Mouse (Mus musculus): ENCODE results near the gene Ifnab. TPM values are rescaled to one million over a fixed set of nuclear protein-coding genes. Genes with fewer than 3 reads are reported as not detected.

Ifnab gene
- not detected in 2 replicates for polyA plus RNA-seq (2015; fragmentation: Nextera tagmentation; extraction: Ambion mirVana)

DNA sequence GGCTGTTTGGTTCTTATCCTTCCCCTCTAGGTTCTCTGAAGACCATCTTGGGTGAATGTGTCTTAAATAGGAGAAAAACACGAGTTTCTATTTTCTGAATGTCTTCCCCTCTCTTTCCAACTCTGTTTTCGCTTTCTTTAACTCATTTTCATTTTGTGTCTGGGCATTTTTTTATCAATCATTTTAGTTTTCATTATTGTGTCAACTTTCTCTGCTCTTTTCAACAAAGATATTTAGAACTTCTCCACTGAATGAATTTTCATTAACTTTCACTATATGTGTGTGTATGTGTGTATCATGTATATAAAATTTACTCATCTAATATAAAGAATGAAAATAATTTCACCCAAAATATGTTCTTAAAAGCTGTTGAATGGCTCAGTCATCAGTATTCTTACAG is at the start of gene Ifnab:
Gene Ifnab (minus strand): TSS at position 101 of the 400 bp plus-strand sequence.
- no peak for ATAC-seq
- Histone ChIP-seq H3K36me3 (ENCODE audit: control insufficient read depth, insufficient read depth, low read length) (no peaks in the 10 kb centered on the region), H3K27me3 (replicated peaks; ENCODE audit: control insufficient read depth, insufficient read depth, low read length) (no peaks in the 10 kb centered on the region), H3K9me3 (ENCODE audit: control insufficient read depth, low read length) (no peaks in the 10 kb centered on the region), H3K4me3 (ENCODE audit: low read length) (no peak within 1 kb of the TSS), H3K27ac (ENCODE audit: low read length) (no peak within 1 kb of the TSS), H3K4me2 (ENCODE audit: low read depth, low read length) (no peak within 1 kb of the TSS), H3K9ac (ENCODE audit: low read depth, low read length) (no peak within 1 kb of the TSS), H3K4me1 (ENCODE audit: control insufficient read depth, insufficient read depth, low read length) (no peaks in the 10 kb centered on the region)
- WGBS, result 62% methylated on average over 2 of the region's 2 CpGs

DNA sequence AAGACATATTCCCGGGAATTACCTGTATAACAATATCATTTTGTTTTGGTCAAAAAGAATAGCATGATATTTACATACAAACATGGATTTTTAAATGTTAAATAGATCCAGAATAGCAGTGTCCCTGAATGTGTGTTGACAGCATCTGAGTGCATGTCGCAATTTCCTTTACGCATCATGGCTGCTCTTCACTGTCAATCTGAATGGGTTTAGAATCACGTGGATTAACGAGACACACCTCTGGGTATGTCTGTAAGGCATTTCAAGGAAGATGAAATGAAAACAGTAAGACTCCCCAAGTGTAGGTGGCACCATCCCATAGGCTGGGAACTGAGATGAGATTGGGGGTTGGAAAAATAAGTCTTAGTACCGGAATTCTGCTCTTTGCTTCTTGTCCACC is 47.9 kb upstream of the Ifnab start:
- Histone ChIP-seq H3K36me3 (ENCODE audit: control insufficient read depth, insufficient read depth, low read length) (no peaks in the 10 kb centered on the region), H3K9ac (ENCODE audit: low read depth, low read length) (no peak overlapping the region), H3K4me1 (ENCODE audit: control insufficient read depth, insufficient read depth, low read length) (peaks cover 3% of the 10 kb centered on the region; the same call in 1 of the 2 replicates), H3K4me3 (ENCODE audit: low read length) (no peak overlapping the region), H3K9me3 (ENCODE audit: control insufficient read depth, low read length) (no peaks in the 10 kb centered on the region), H3K4me2 (ENCODE audit: low read depth, low read length) (no peak overlapping the region), H3K27me3 (replicated peaks; ENCODE audit: control insufficient read depth, insufficient read depth, low read length) (no peaks in the 10 kb centered on the region), H3K27ac (ENCODE audit: low read length) (no peak overlapping the region)
- no peak for ATAC-seq
- 86% methylated on average over 6 of the region's 6 CpGs for WGBS

DNA sequence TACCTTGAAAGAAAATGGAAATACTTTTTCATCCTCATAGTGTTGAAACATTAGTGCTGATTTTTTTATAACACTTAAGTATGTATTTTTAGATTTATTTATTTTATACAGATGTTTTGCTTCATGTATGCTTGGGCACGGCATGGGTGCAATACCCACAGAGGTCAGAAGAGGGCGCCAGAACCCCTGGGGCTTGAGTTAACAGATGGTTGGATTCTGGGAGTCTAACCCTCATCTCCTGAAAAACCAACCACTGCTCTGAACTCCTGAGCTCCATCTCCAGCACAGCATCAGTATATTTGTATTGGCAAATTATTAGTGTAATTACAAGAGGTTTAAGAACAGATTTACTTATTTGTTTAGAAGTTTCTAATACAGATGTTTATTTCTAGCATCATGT is 47.3 kb upstream of the Ifnab start:
- Histone ChIP-seq H3K4me2 (ENCODE audit: low read depth, low read length) (no peak overlapping the region), H3K4me3 (ENCODE audit: low read length) (no peak overlapping the region), H3K4me1 (ENCODE audit: control insufficient read depth, insufficient read depth, low read length) (peaks cover 3% of the 10 kb centered on the region; the same call in 1 of the 2 replicates), H3K9me3 (ENCODE audit: control insufficient read depth, low read length) (no peaks in the 10 kb centered on the region), H3K27ac (ENCODE audit: low read length) (no peak overlapping the region), H3K9ac (ENCODE audit: low read depth, low read length) (no peak overlapping the region), H3K27me3 (replicated peaks; ENCODE audit: control insufficient read depth, insufficient read depth, low read length) (no peaks in the 10 kb centered on the region), H3K36me3 (ENCODE audit: control insufficient read depth, insufficient read depth, low read length) (no peaks in the 10 kb centered on the region)
- WGBS, result 4% methylated on average over 2 of the region's 2 CpGs
- ATAC-seq, result no peak

DNA sequence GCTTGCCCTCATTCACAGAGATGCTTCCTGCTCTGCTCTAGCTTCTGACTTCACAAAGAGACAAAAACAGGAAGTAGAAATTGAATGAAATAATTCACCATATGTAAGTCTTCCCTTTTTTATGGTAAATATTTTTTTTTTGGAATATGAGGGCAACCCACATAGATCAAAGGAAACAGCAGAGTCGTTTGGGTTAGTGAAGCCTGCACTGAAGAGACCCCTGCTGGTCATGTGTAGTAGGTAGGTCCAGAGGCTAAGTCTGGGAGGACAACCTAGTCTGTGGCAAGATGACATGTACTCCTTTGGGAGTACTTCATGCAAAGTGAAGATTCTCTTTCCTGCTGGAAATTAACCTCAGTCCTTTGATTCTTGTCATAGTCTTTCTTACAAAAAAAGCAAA is 36.2 kb upstream of the Ifnab start:
- H3K36me3 ChIP-seq (ENCODE audit: control insufficient read depth, insufficient read depth, low read length), result no peaks in the 10 kb centered on the region
- no peak overlapping the region for H3K27ac ChIP-seq (ENCODE audit: low read length)
- no peak overlapping the region for H3K4me2 ChIP-seq (ENCODE audit: low read depth, low read length)
- H3K4me1 ChIP-seq (ENCODE audit: control insufficient read depth, insufficient read depth, low read length), result no peaks in the 10 kb centered on the region
- 5% methylated on average over 1 of the region's 1 CpGs for WGBS
- no peaks in the 10 kb centered on the region for H3K9me3 ChIP-seq (ENCODE audit: control insufficient read depth, low read length)
- no peak for ATAC-seq
- no peak overlapping the region for H3K9ac ChIP-seq (ENCODE audit: low read depth, low read length)
- no peaks in the 10 kb centered on the region for H3K27me3 ChIP-seq (replicated peaks; ENCODE audit: control insufficient read depth, insufficient read depth, low read length)
- H3K4me3 ChIP-seq (ENCODE audit: low read length), result no peak overlapping the region

DNA sequence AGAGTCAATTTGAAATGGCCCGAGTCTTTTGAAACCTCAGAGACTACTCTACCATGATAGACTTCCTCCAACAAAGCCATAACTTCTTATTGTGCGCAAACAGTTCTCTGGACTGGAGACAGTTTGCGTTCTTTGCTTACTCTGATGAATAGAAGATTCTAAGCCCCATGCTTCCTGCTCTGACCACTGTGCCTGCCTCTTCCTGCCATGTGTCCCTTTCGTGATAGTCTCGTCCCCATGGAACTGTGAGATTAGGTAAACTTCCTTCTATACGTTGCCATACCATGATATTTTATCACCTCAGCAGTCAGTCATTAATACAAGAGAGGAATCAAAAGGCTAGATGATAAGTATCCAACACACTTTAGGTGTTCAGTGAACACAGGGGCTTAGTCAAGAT is 35.6 kb upstream of the Ifnab start:
- Histone ChIP-seq H3K27me3 (replicated peaks; ENCODE audit: control insufficient read depth, insufficient read depth, low read length) (no peaks in the 10 kb centered on the region), H3K4me1 (ENCODE audit: control insufficient read depth, insufficient read depth, low read length) (no peaks in the 10 kb centered on the region), H3K9ac (ENCODE audit: low read depth, low read length) (no peak overlapping the region), H3K36me3 (ENCODE audit: control insufficient read depth, insufficient read depth, low read length) (no peaks in the 10 kb centered on the region), H3K4me2 (ENCODE audit: low read depth, low read length) (no peak overlapping the region), H3K9me3 (ENCODE audit: control insufficient read depth, low read length) (no peaks in the 10 kb centered on the region), H3K4me3 (ENCODE audit: low read length) (no peak overlapping the region), H3K27ac (ENCODE audit: low read length) (no peak overlapping the region)
- 75% methylated on average over 6 of the region's 6 CpGs for WGBS
- ATAC-seq, result no peak

DNA sequence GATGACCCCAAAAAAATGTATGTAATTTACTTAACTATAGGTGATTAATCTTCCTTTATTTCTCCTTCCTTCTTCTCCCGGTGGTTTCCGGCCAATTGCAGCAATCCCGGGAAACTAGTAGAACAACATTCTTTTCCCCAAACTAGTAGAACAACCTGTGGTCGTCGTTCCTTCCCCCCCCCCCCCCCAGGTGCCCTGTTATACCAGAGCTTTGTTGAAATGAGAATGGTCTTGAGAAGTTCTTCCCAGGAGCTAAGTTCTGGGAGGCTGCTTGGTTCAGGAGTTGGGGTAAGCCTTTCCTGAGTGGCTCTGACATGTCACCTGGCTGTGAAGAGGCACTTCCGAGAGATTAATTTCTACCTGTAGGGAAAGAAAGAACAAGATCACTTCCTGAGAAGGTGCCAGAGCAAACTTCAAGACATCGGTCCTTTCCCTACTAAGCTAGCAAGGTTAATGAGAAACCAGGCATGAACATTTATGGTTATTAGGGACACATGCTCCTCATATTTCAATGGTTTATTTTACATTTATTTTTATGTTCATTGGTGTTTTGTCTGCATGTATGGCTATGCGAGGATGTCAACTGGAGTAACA is 32.4 kb upstream of the Ifnab start:
- H3K4me2 ChIP-seq (ENCODE audit: low read depth, low read length), result 0 out of 2 replicates have a peak overlapping the region, but pooled peaks have one; percentile 38
- ATAC-seq, result peak; percentile 4; the same call in 1 of the 2 replicates
- H3K27me3 ChIP-seq (replicated peaks; ENCODE audit: control insufficient read depth, insufficient read depth, low read length), result no peaks in the 10 kb centered on the region
- H3K4me1 ChIP-seq (ENCODE audit: control insufficient read depth, insufficient read depth, low read length), result peaks cover 13% of the 10 kb centered on the region
- peaks cover 4% of the 10 kb centered on the region; the same call in 1 of the 2 replicates for H3K36me3 ChIP-seq (ENCODE audit: control insufficient read depth, insufficient read depth, low read length)
- WGBS, result 48% methylated on average over 8 of the region's 8 CpGs
- H3K27ac ChIP-seq (ENCODE audit: low read length), result peak overlapping the region; percentile 83
- H3K9me3 ChIP-seq (ENCODE audit: control insufficient read depth, low read length), result no peaks in the 10 kb centered on the region
- no peak overlapping the region for H3K9ac ChIP-seq (ENCODE audit: low read depth, low read length)
- peak overlapping the region; percentile 16; the same call in 1 of the 2 replicates for H3K4me3 ChIP-seq (ENCODE audit: low read length)

DNA sequence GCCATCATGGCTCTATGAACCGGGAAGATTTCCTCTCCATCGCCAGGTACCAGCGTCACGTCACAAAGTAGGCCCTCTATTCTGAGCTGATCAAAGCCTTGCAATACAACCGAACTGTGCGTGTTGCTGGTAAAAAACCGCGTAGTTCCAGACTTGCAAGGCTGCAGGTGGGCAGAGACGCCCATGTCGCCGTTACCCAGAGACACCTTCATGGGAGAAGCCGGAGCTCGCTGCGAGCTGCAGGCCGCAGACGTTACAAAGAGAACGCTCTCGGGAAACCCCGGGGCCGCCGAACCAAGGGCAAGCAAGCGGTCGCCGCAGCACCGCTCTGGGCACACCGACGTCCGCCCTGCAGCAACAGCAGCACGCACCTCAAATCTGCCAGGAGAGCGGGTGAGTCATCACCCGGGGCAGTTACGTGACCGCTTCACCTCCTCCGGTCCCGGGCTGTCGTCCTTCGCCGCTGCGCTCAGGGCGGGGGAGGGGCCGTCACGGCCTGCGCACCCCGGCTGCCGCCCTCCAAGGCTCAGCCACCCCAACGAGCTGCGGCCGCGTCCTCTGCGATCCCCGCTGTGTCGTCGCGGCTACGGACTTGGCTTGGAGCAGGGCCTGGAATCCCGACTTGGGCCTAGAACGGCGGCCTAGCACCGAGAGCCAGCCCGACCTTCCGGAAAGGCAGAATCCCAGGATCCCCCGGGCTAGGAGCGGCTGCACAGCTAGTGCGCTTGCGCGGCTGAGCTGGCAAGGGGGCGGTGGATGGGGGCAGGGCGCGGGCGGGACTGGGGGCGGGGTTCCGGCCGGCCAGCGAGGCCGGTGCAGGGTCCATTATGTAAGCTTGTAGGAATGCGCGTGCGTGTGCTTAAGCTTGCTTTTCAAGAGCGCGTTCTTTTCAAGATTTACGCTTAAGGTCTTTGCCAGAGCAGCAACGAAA is 30.9 kb upstream of the Ifnab start, which contains the start of the genes Gm26566 and Klhl9:
Gene Gm26566 (plus strand): TSS at position 15 of the 931 bp plus-strand sequence.
Gene Klhl9 (minus strand): TSS at position 675 of the 931 bp plus-strand sequence.
- WGBS, result under 1% methylated on average over 80 of the region's 82 CpGs
- Histone ChIP-seq H3K9me3 (ENCODE audit: control insufficient read depth, low read length) (no peaks in the 10 kb centered on the region), H3K27ac (ENCODE audit: low read length) (peak within 1 kb of the TSS; percentile 99), H3K4me3 (ENCODE audit: low read length) (peak within 1 kb of the TSS; percentile 92), H3K36me3 (ENCODE audit: control insufficient read depth, insufficient read depth, low read length) (peaks cover 4% of the 10 kb centered on the region; the same call in 1 of the 2 replicates), H3K4me1 (ENCODE audit: control insufficient read depth, insufficient read depth, low read length) (peaks cover 13% of the 10 kb centered on the region), H3K27me3 (replicated peaks; ENCODE audit: control insufficient read depth, insufficient read depth, low read length) (no peaks in the 10 kb centered on the region), H3K9ac (ENCODE audit: low read depth, low read length) (peak within 1 kb of the TSS; percentile 100), H3K4me2 (ENCODE audit: low read depth, low read length) (peak within 1 kb of the TSS; percentile 60)
- ATAC-seq, result peak; percentile 97

DNA sequence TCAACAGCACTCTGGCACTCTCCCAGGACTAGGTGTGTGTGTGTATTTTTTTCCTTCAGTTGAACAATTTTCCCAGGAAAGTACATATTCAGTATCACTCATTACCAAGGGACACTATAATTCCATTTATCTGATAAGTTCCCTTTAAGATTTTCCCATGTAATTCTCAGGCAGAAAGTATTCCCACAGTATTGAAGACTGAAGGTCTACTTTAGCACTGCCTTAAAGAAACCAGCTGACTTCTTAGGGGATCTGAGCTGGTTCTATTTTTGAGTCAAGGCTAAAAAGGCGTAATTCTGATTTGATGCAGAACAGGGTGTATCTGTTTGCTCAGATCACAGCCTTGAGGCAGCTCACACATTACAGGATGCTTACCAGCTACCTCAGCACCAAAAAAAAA is 27.6 kb upstream of the Ifnab start:
- peaks cover 16% of the 10 kb centered on the region for H3K4me1 ChIP-seq (ENCODE audit: control insufficient read depth, insufficient read depth, low read length)
- H3K9ac ChIP-seq (ENCODE audit: low read depth, low read length), result peak overlapping the region; percentile 14; the same call in 1 of the 2 replicates
- WGBS, result 24% methylated on average over 1 of the region's 1 CpGs
- H3K27ac ChIP-seq (ENCODE audit: low read length), result no peak overlapping the region
- H3K9me3 ChIP-seq (ENCODE audit: control insufficient read depth, low read length), result no peaks in the 10 kb centered on the region
- no peak for ATAC-seq
- H3K36me3 ChIP-seq (ENCODE audit: control insufficient read depth, insufficient read depth, low read length), result peaks cover 11% of the 10 kb centered on the region; the same call in 1 of the 2 replicates
- no peaks in the 10 kb centered on the region for H3K27me3 ChIP-seq (replicated peaks; ENCODE audit: control insufficient read depth, insufficient read depth, low read length)
- H3K4me2 ChIP-seq (ENCODE audit: low read depth, low read length), result peak overlapping the region; percentile 65
- peak overlapping the region; percentile 42 for H3K4me3 ChIP-seq (ENCODE audit: low read length)

DNA sequence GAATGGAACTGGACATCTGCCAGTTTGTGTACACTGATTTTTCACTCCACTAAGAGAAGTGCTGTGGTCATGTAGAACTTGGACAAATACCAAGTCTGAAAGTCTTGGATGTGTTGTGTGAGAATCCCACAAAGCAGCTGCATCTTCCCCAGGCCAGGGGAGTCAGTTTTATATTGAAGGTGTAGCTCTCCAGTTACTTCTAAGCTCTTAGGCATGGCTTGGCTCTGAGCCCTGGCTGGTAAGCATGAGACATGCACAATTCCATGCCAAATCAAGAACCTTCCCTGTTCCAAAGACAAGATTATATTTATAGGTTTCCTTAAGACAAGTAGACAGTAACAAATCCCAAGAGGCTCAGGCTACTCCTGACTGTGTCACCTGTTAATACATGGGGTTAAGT is 23.9 kb upstream of the Ifnab start:
- Histone ChIP-seq H3K9ac (ENCODE audit: low read depth, low read length) (no peak overlapping the region), H3K36me3 (ENCODE audit: control insufficient read depth, insufficient read depth, low read length) (peaks cover 7% of the 10 kb centered on the region; the same call in 1 of the 2 replicates), H3K9me3 (ENCODE audit: control insufficient read depth, low read length) (no peaks in the 10 kb centered on the region), H3K27ac (ENCODE audit: low read length) (no peak overlapping the region), H3K4me3 (ENCODE audit: low read length) (no peak overlapping the region), H3K27me3 (replicated peaks; ENCODE audit: control insufficient read depth, insufficient read depth, low read length) (no peaks in the 10 kb centered on the region), H3K4me2 (ENCODE audit: low read depth, low read length) (no peak overlapping the region), H3K4me1 (ENCODE audit: control insufficient read depth, insufficient read depth, low read length) (peaks cover 4% of the 10 kb centered on the region)
- ATAC-seq, result no peak

All from intestine, embryonic 16.5 days (tissue).